Mouse (Mus musculus): Measurements from ENCODE around the gene Ccnd2. TPM values are rescaled to one million over a fixed set of nuclear protein-coding genes. Genes with fewer than 3 reads are reported as not detected.

Ccnd2 gene
- polyA plus RNA-seq (2017; shearing (Covaris generic)): 1,438 TPM

GRCm38 (mm10) chr6:127152106-127152951 lies at the start of gene Ccnd2:
TSS of gene Ccnd2 (minus strand) at chr6:127152193.

GRCm38 (mm10) chr6:127109402-127109930 lies 42.5 kb downstream of the Ccnd2 start, which contains the start of gene Tigar:
TSS of gene Tigar (minus strand) at chr6:127109557.

Other genes with a start within 250 kb of the Ccnd2 start
- 0.38 TPM for gene Dyrk4, start 230.4 kb downstream of the Ccnd2 start, polyA plus RNA-seq (2017; shearing (Covaris generic))
- gene Rad51ap1, start 212.6 kb downstream of the Ccnd2 start, polyA plus RNA-seq (2017; shearing (Covaris generic)): 5.2 TPM
- 13.8 TPM for gene D6Wsu163e, start 212.2 kb downstream of the Ccnd2 start, polyA plus RNA-seq (2017; shearing (Covaris generic))
- not detected for gene Fgf6, start 136.6 kb downstream of the Ccnd2 start, polyA plus RNA-seq (2017; shearing (Covaris generic))
- not detected for gene Fgf23, start 79.3 kb downstream of the Ccnd2 start, polyA plus RNA-seq (2017; shearing (Covaris generic))
- 8.8 TPM for gene Tigar, start 42.6 kb downstream of the Ccnd2 start, polyA plus RNA-seq (2017; shearing (Covaris generic))